Mouse (Mus musculus): ENCODE data around the gene Hspb6. TPM values are rescaled to one million over a fixed set of nuclear protein-coding genes. Genes with fewer than 3 reads are reported as not detected.

Gene Hspb6
- polyA plus RNA-seq, 1 experiment, result 52.8 TPM

DNA sequence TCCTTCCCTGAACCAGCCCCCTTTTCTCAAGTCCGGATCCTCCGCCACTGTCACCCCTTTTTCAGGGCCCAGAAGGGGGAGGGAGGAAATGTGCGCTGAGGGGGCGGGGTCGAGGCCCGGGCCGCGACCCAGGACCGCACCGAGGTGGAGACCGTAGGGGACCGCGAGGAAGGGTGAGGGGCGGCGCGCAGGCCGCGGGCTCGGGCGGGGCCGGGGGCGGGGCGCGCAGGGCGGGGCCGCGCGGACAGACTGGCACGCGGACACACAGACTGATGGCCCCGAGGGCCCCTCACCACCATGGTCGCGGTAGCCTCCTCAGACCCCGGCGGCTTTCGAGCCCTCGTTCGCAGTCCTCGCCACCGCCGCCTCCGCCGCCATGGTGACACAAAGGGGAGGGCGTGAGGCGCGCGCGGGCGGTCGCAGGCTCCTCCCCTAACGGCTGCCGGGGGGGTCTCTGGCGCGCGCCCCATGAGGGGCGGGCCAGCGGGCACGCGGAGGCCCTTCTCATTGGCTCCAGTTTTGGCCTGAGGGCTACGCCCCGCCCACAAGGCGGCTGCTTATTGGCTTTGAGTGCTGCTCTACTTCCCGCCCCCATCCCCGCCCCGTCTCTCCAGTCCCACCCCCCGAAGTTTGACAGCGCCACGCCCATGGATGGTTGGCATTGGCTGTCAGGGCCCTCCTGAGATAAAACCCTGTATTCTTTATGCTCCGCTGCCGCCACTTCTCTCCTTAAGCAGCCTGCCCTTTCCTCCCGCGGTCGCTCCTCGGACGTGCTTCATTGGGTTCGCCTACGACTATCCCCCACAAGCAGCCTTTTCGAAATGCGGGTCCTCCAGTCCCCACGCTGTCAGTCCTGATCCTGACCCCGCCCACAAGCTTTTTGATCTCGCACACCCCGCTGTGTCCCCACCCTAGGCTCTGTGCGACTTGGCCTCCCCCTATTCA lies 17.1 kb upstream of the Hspb6 start, which contains the start of gene Arhgap33:
TSS of gene Arhgap33 (minus strand) at position 428 of the 945 bp plus-strand sequence.
- Histone ChIP-seq H3K27ac (ENCODE audit: insufficient read depth, low read depth, low read length) (no peak within 1 kb of the TSS), H3K27me3 (ENCODE audit: control insufficient read depth, insufficient read depth, low read length) (no peaks in the 10 kb centered on the region), H3K4me1 (ENCODE audit: control insufficient read depth, insufficient read depth, insufficient read length, low read length) (peaks cover 5% of the 10 kb centered on the region), H3K36me3 (ENCODE audit: control insufficient read depth, insufficient read depth, low read length) (peaks cover 2% of the 10 kb centered on the region; the same call in 1 of the 2 replicates), H3K4me3 (ENCODE audit: low read depth, low read length) (peak within 1 kb of the TSS; percentile 96)
- 2% methylated on average over 80 of the region's 84 CpGs for WGBS
- TF ChIP-seq POLR2A (IDR thresholded peaks at IDR 0.05; ENCODE audit: low read depth, low read length) (no peak; the same call in 1 of the 2 replicates), CTCF (IDR thresholded peaks at IDR 0.05; ENCODE audit: extremely low read depth, insufficient read length, insufficient replicate concordance, low read depth, low read length) (no peak)

DNA sequence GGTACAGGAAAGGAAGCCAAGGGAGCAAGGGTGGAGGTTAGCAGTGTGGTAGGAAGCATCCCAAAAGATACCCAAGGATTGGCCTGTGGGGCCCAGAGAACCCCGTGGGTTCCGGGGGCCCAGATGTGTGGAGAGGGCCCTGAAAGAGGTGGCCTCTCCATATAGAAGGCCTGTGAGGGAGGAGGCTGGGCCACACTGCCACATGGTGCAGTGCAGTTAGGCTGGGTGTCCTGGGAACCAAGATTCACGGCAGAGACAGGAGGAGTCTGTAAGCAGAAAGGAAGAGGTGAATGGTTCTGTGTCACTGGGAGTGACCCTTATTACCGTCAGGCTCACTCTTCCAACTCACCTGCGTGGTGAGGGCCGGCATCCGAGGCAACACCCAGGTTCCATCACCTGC lies 11.4 kb upstream of the Hspb6 start:
- TF ChIP-seq POLR2A (IDR thresholded peaks at IDR 0.05; ENCODE audit: low read depth, low read length) (no peak), CTCF (IDR thresholded peaks at IDR 0.05; ENCODE audit: extremely low read depth, insufficient read length, insufficient replicate concordance, low read depth, low read length) (no peak)
- Histone ChIP-seq H3K27me3 (ENCODE audit: control insufficient read depth, insufficient read depth, low read length) (no peaks in the 10 kb centered on the region), H3K36me3 (ENCODE audit: control insufficient read depth, insufficient read depth, low read length) (peaks cover 2% of the 10 kb centered on the region; the same call in 1 of the 2 replicates), H3K4me1 (ENCODE audit: control insufficient read depth, insufficient read depth, insufficient read length, low read length) (no peaks in the 10 kb centered on the region), H3K27ac (ENCODE audit: insufficient read depth, low read depth, low read length) (no peak overlapping the region), H3K4me3 (ENCODE audit: low read depth, low read length) (no peak overlapping the region)
- WGBS, result 92% methylated on average over 7 of the region's 7 CpGs

DNA sequence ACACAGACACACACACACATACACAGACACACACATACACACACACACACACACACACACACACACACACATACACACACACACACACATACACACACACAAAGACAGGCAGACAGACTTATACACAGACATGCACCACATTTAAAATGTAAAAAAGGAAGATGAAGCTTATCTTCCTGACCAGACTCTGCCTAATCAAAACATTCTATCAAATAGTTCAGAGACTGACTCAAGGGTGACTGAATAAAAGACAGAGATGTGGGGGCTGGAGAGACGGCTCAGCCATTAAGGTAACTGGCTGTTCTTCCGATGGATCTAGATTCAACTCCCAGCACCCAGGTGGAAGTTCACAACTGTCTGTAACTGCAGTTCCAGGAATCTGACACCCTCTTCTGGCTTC lies 7.7 kb upstream of the Hspb6 start:
- 92% methylated on average over 2 of the region's 2 CpGs for WGBS
- no peak overlapping the region for H3K4me3 ChIP-seq (ENCODE audit: low read depth, low read length)
- H3K36me3 ChIP-seq (ENCODE audit: control insufficient read depth, insufficient read depth, low read length), result 0 out of 2 replicates have a peak, but pooled peaks cover 2% of the 10 kb centered on the region
- TF ChIP-seq CTCF (IDR thresholded peaks at IDR 0.05; ENCODE audit: extremely low read depth, insufficient read length, insufficient replicate concordance, low read depth, low read length), result no peak
- TF ChIP-seq POLR2A (IDR thresholded peaks at IDR 0.05; ENCODE audit: low read depth, low read length), result no peak
- H3K27ac ChIP-seq (ENCODE audit: insufficient read depth, low read depth, low read length), result no peak overlapping the region
- no peaks in the 10 kb centered on the region for H3K27me3 ChIP-seq (ENCODE audit: control insufficient read depth, insufficient read depth, low read length)
- no peaks in the 10 kb centered on the region for H3K4me1 ChIP-seq (ENCODE audit: control insufficient read depth, insufficient read depth, insufficient read length, low read length)

DNA sequence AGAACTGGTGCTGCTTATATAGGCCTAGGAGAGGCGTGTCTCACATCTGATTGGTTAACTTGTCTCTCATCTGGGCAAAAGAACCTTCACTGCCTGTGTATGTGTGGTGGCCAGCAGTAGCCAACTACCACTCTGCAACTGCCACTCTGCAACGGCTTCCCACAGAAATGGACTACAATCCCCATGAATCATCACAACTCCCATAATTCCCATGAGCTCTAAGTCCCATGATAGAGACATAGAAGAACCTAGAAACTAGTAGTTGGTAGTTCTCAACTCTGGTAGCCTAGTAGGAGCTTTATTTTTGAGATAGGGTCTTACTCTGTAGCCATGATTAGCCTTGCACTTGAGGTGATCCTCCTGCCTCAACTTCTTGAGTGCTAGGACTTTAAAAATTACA lies 2.1 kb upstream of the Hspb6 start:
- Histone ChIP-seq H3K27me3 (ENCODE audit: control insufficient read depth, insufficient read depth, low read length) (no peaks in the 10 kb centered on the region), H3K27ac (ENCODE audit: insufficient read depth, low read depth, low read length) (no peak overlapping the region), H3K36me3 (ENCODE audit: control insufficient read depth, insufficient read depth, low read length) (peaks cover 2% of the 10 kb centered on the region; the same call in 1 of the 2 replicates), H3K4me1 (ENCODE audit: control insufficient read depth, insufficient read depth, insufficient read length, low read length) (peaks cover 4% of the 10 kb centered on the region), H3K4me3 (ENCODE audit: low read depth, low read length) (no peak overlapping the region)
- 60% methylated on average over 2 of the region's 2 CpGs for WGBS
- TF ChIP-seq POLR2A (IDR thresholded peaks at IDR 0.05; ENCODE audit: low read depth, low read length), result no peak
- no peak for TF ChIP-seq CTCF (IDR thresholded peaks at IDR 0.05; ENCODE audit: extremely low read depth, insufficient read length, insufficient replicate concordance, low read depth, low read length)

DNA sequence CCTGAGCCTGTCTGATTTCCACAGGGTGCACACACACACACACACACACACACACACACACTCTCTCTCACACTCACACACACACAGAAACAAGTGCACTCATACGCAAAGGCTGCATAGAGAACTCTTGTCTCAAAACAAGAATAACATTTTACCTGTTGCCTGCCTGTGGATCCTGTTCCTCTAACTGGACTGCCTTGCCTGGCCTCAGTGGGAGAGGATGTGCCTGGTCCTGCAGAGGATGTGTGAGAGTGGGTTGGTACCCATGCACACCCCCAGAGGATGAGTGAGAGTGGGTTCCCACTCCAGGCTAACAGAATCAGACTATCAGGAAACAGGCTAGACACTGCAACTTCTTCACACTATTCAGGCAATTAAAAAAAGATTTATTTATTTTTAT lies 1.4 kb upstream of the Hspb6 start:
- no peak overlapping the region for H3K27ac ChIP-seq (ENCODE audit: insufficient read depth, low read depth, low read length)
- TF ChIP-seq POLR2A (IDR thresholded peaks at IDR 0.05; ENCODE audit: low read depth, low read length), result no peak
- no peak overlapping the region for H3K4me3 ChIP-seq (ENCODE audit: low read depth, low read length)
- no peaks in the 10 kb centered on the region for H3K27me3 ChIP-seq (ENCODE audit: control insufficient read depth, insufficient read depth, low read length)
- peaks cover 4% of the 10 kb centered on the region for H3K4me1 ChIP-seq (ENCODE audit: control insufficient read depth, insufficient read depth, insufficient read length, low read length)
- peaks cover 8% of the 10 kb centered on the region for H3K36me3 ChIP-seq (ENCODE audit: control insufficient read depth, insufficient read depth, low read length)
- WGBS, result 100% methylated on average over 1 of the region's 1 CpGs

DNA sequence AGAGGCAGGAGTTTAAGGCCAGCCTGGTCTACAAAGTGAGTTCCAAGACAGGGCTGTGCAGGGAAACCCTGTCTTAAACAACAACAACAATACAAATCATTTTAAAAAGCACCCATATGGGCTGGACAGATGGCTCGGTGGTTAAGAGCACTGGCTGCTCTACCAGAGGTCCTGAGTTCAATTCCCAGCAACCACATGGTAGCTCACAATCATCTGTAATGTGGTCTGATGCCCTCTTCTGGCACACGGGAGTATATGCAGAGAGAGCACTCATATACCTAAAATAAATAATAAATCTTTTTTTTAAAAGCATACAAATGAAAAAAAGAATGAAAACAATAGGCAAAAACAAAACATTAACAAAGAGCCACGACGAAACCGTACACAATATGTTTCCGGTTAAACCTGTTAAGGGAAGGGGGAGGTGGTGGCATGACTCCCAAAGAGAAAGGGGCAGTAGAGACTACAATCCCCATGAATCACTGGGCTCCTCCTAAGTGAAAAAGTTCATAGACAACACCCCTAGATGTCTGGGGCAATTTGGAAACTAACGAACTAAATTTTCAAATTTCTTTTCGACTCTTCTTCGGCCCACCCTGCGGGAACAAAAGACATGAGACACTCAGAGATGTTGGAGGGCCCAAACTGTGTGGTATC lies 405 bp upstream of the Hspb6 start:
- under 1% methylated on average over 10 of the region's 10 CpGs for WGBS
- H3K4me1 ChIP-seq (ENCODE audit: control insufficient read depth, insufficient read depth, insufficient read length, low read length), result peaks cover 4% of the 10 kb centered on the region

More for the DNA sequence above, 405 bp upstream of the Hspb6 start:
- TF ChIP-seq POLR2A (IDR thresholded peaks at IDR 0.05; ENCODE audit: low read depth, low read length), result no peak
- TF ChIP-seq CTCF (IDR thresholded peaks at IDR 0.05; ENCODE audit: extremely low read depth, insufficient read length, insufficient replicate concordance, low read depth, low read length), result peak; percentile 41; the same call in 1 of the 2 replicates
- Histone ChIP-seq H3K27ac (ENCODE audit: insufficient read depth, low read depth, low read length) (peak overlapping the region; percentile 91), H3K4me3 (ENCODE audit: low read depth, low read length) (peak overlapping the region; percentile 68), H3K27me3 (ENCODE audit: control insufficient read depth, insufficient read depth, low read length) (no peaks in the 10 kb centered on the region), H3K36me3 (ENCODE audit: control insufficient read depth, insufficient read depth, low read length) (peaks cover 14% of the 10 kb centered on the region)
